Mouse (Mus musculus): Measurements from ENCODE around the gene Gzma. TPM values are rescaled to one million over a fixed set of nuclear protein-coding genes. Genes with fewer than 3 reads are reported as not detected.

Gene Gzma
- total and polyA plus RNA-seq, 2 experiments from 2014 or later = not detected

DNA sequence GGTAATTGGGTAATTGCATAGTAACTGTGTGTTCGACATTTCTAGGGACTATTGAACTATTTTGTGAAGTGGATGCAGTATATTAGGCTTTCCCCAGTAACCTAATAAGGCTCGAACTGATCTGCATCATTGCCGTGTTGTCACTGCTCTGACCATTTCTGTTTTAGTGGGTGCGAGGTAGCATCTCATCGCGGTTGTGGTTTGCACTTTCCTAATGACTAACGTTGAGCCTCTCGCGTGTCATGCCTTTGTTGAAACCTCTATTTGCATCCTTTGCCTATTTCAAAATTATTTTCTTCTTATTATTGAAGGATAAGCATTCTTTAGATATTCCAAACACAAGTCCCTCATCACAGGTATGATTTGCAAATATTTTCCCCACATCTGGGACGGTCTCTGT, 4.0 kb upstream of the Gzma start:
- Histone ChIP-seq H3K4me3 (ENCODE audit: low read depth, low read length) (no peak overlapping the region), H3K4me2 (ENCODE audit: low read depth, low read length, poor library complexity, severe bottlenecking) (no peak overlapping the region), H3K9me3 (ENCODE audit: low read length) (no peaks in the 10 kb centered on the region), H3K36me3 (ENCODE audit: insufficient read depth, low read length) (no peaks in the 10 kb centered on the region), H3K9ac (replicated peaks; ENCODE audit: low read length, poor library complexity, severe bottlenecking) (no peak overlapping the region), H3K4me1 (ENCODE audit: insufficient read depth, low read length) (no peaks in the 10 kb centered on the region), H3K27me3 (ENCODE audit: insufficient read depth, low read length) (no peaks in the 10 kb centered on the region), H3K27ac (ENCODE audit: low read depth, low read length) (no peak overlapping the region)
- DNase-seq (ENCODE audit: low spot score) (no peak), ATAC-seq (ENCODE audit: low FRiP score) (no peak)
- 93% methylated on average over 10 of the region's 10 CpGs for WGBS
- no peak for TF ChIP-seq CTCF (IDR thresholded peaks at IDR 0.05)

DNA sequence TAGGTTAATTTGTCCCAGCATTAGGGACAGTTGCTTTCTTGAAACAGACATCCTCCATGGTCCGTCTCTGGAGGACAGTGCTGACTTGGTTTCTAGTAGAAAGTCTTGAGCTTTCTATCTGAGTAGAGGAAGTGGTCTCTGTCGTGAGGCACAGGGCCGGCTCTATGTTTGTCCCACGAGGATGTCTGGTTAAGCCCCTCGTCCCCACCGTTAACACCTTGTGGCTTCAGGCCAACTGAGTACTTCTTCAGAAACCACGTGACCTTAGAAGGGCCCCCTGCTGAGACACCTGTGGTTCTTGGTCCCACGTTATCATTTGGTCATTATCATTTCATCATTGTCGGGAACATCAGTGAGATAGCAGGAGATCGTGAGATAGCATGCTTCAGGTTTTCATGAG, 1.0 kb upstream of the Gzma start:
- Histone ChIP-seq H3K4me2 (ENCODE audit: low read depth, low read length, poor library complexity, severe bottlenecking) (no peak overlapping the region), H3K27me3 (ENCODE audit: insufficient read depth, low read length) (no peaks in the 10 kb centered on the region), H3K36me3 (ENCODE audit: insufficient read depth, low read length) (no peaks in the 10 kb centered on the region), H3K4me1 (ENCODE audit: insufficient read depth, low read length) (no peaks in the 10 kb centered on the region), H3K27ac (ENCODE audit: low read depth, low read length) (no peak overlapping the region), H3K9ac (replicated peaks; ENCODE audit: low read length, poor library complexity, severe bottlenecking) (no peak overlapping the region), H3K4me3 (ENCODE audit: low read depth, low read length) (no peak overlapping the region), H3K9me3 (ENCODE audit: low read length) (no peaks in the 10 kb centered on the region)
- 86% methylated on average over 10 of the region's 10 CpGs for WGBS
- no peak for TF ChIP-seq CTCF (IDR thresholded peaks at IDR 0.05)
- DNase-seq (ENCODE audit: low spot score) (no peak), ATAC-seq (ENCODE audit: low FRiP score) (no peak)

- Histone ChIP-seq H3K9ac (replicated peaks; ENCODE audit: low read length, poor library complexity, severe bottlenecking) (no peak overlapping the region), H3K36me3 (ENCODE audit: insufficient read depth, low read length) (no peaks in the 10 kb centered on the region), H3K4me2 (ENCODE audit: low read depth, low read length, poor library complexity, severe bottlenecking) (no peak overlapping the region), H3K4me3 (ENCODE audit: low read depth, low read length) (no peak overlapping the region), H3K27me3 (ENCODE audit: insufficient read depth, low read length) (no peaks in the 10 kb centered on the region), H3K9me3 (ENCODE audit: low read length) (no peaks in the 10 kb centered on the region), H3K4me1 (ENCODE audit: insufficient read depth, low read length) (no peaks in the 10 kb centered on the region), H3K27ac (ENCODE audit: low read depth, low read length) (no peak overlapping the region)
- TF ChIP-seq CTCF (IDR thresholded peaks at IDR 0.05) = no peak
- DNase-seq (ENCODE audit: low spot score) = no peak
- 92% methylated on average over 2 of the region's 2 CpGs for WGBS
- no peak for ATAC-seq (ENCODE audit: low FRiP score)
Measured at GRCm38 (mm10) chr13:113098406-113098805, 2.4 kb downstream of the Gzma start.

GRCm38 (mm10) chr13:113097011-113097410, 3.8 kb downstream of the Gzma start:
- H3K9me3 ChIP-seq (ENCODE audit: low read length) = no peaks in the 10 kb centered on the region
- H3K36me3 ChIP-seq (ENCODE audit: insufficient read depth, low read length) = no peaks in the 10 kb centered on the region
- no peak overlapping the region for H3K27ac ChIP-seq (ENCODE audit: low read depth, low read length)
- no peaks in the 10 kb centered on the region for H3K4me1 ChIP-seq (ENCODE audit: insufficient read depth, low read length)
- no peak for TF ChIP-seq CTCF (IDR thresholded peaks at IDR 0.05)
- no peak for ATAC-seq (ENCODE audit: low FRiP score)
- H3K27me3 ChIP-seq (ENCODE audit: insufficient read depth, low read length) = no peaks in the 10 kb centered on the region
- H3K4me2 ChIP-seq (ENCODE audit: low read depth, low read length, poor library complexity, severe bottlenecking) = no peak overlapping the region
- no peak overlapping the region for H3K9ac ChIP-seq (replicated peaks; ENCODE audit: low read length, poor library complexity, severe bottlenecking)
- WGBS = 62% methylated on average over 3 of the region's 3 CpGs
- H3K4me3 ChIP-seq (ENCODE audit: low read depth, low read length) = no peak overlapping the region
- DNase-seq (ENCODE audit: low spot score) = peak; percentile 27

- no peaks in the 10 kb centered on the region for H3K9me3 ChIP-seq (ENCODE audit: low read length)
- no peak overlapping the region for H3K9ac ChIP-seq (replicated peaks; ENCODE audit: low read length, poor library complexity, severe bottlenecking)
- H3K27ac ChIP-seq (ENCODE audit: low read depth, low read length) = no peak overlapping the region
- no peak for TF ChIP-seq CTCF (IDR thresholded peaks at IDR 0.05)
- no peaks in the 10 kb centered on the region for H3K4me1 ChIP-seq (ENCODE audit: insufficient read depth, low read length)
- no peak overlapping the region for H3K4me2 ChIP-seq (ENCODE audit: low read depth, low read length, poor library complexity, severe bottlenecking)
- H3K4me3 ChIP-seq (ENCODE audit: low read depth, low read length) = no peak overlapping the region
- 58% methylated on average over 1 of the region's 1 CpGs for WGBS
- H3K27me3 ChIP-seq (ENCODE audit: insufficient read depth, low read length) = no peaks in the 10 kb centered on the region
- no peak for DNase-seq (ENCODE audit: low spot score)
- no peaks in the 10 kb centered on the region for H3K36me3 ChIP-seq (ENCODE audit: insufficient read depth, low read length)
- no peak for ATAC-seq (ENCODE audit: low FRiP score)
Measured at GRCm38 (mm10) chr13:113094618-113095017, 6.2 kb downstream of the Gzma start.

GRCm38 (mm10) chr13:113090489-113090888, 10.3 kb downstream of the Gzma start:
- 88% methylated on average over 8 of the region's 8 CpGs for WGBS
- H3K27ac ChIP-seq (ENCODE audit: low read depth, low read length) = no peak overlapping the region
- no peak for TF ChIP-seq CTCF (IDR thresholded peaks at IDR 0.05)
- no peak for ATAC-seq (ENCODE audit: low FRiP score)
- H3K4me3 ChIP-seq (ENCODE audit: low read depth, low read length) = no peak overlapping the region
- no peak for DNase-seq (ENCODE audit: low spot score)
- no peaks in the 10 kb centered on the region for H3K4me1 ChIP-seq (ENCODE audit: insufficient read depth, low read length)
- H3K9ac ChIP-seq (replicated peaks; ENCODE audit: low read length, poor library complexity, severe bottlenecking) = no peak overlapping the region
- H3K27me3 ChIP-seq (ENCODE audit: insufficient read depth, low read length) = no peaks in the 10 kb centered on the region
- no peaks in the 10 kb centered on the region for H3K9me3 ChIP-seq (ENCODE audit: low read length)
- H3K36me3 ChIP-seq (ENCODE audit: insufficient read depth, low read length) = no peaks in the 10 kb centered on the region
- no peak overlapping the region for H3K4me2 ChIP-seq (ENCODE audit: low read depth, low read length, poor library complexity, severe bottlenecking)
